Mouse (Mus musculus) thymus, adult 18-20 months (tissue): ENCODE measurements around the gene Apc2.

Experiments
- DNase-seq, 2 experiments: peaks; one replicate each; pipeline ENCODE4 v3.0.0; 2022; ENCODE audit warnings: mixed read lengths in 2 of 2

Gene Apc2

DNA sequence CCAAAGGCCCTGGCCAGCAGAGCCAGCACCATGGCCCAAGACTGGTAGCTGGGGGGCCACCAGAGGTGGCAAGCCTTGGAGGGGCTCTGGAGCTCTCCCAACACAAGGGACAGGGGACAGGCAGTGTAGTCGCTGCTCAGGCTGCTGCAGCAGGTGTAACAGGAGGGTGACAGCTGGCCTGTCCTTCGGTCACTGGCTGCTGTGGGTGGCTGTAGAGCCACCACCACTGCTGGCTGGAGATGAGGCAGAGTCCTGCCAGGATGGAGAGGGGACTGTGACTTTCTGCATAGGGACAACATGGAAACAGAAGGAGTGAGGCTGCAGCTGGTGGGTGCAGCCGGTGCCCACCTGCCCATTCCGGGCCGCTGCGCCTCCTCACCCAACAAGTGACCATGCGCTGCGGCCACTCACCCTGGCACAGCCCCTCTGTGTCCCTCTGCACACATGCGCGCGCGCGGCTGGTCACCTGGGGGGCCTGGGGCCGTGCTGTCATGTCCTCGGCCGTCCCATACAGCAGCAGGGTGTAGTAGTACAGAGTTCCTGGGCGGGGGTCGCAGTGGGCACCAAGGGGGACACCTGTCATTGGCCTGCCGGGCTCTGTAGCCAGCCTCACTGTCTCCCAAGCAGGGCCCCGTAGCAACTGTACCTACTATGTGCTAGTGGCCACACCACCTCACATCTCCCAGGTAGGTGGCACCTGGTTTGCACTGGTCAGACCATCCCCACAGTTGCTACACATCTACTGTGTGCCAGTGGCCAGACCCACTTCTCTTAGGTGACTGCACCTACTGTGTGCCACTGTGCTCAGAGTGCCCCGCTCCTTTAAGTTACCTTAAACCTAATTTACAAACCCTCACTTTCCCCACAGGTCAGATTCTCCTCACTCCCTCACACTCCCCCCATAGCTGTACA lies 26.1 kb downstream of the Apc2 start:
- DNase-seq = no peak

DNA sequence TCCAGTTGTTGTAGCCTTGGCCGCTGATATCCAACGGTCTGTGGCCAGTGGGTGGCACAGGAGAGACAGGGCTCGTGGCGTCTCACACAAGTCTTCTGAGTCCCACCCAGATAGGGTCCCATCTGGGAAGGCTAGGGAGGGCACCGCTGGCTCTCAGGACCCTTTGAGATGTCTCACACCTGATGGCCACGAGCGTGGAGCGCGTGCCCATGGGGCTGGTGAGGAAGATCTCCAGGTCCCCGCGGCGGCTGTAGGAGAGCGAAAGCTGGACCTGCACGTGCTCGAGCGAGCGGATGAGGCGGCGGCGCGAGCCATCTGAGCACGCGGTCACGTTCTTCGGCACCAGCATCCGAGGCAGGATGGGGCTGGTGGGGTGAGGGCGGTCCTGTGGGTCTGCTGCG lies 27.0 kb downstream of the Apc2 start:
- no peak for DNase-seq

DNA sequence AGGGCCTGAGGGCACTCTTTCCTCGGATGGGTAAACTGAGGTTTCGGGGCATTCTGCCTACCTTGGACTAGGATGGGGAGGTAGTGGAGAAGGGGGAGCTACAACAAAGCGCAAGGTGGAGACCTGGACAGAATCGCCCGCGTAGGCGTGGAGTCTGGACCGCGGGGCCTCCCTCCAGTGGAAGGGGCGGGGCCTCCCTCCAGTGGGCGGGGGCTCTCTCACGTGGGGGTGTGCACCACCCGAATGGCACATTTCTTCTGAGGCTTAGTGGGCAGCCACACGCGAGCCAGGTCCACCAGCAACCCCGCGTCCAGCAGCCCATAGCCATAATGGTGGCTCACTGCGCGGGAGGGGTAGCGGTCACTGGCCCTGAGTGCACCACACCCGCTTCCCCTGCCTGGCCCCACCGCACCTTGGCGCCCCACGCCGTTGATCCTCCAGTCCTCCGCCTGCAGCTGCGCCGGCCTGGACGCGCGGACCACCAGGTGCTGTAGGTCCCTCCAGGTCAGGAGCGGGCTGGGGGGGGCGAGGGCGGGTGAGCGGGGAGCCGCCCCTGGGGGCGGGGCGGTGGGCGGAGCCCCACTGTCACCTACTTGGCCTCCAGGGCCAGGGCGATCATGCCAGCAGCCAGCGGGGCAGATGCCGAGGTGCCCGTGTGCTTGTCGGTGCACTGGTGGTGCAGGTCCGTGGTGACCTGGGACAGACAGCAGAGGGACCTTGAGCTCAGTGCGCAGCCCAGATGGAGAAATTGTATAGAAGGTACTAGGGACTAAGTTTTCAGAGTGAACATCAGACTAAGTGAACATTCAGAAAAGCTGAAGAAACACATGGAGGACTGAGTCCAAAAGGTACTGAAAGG lies 27.7 kb downstream of the Apc2 start:
- peak; percentile 42 to 57 for DNase-seq

DNA sequence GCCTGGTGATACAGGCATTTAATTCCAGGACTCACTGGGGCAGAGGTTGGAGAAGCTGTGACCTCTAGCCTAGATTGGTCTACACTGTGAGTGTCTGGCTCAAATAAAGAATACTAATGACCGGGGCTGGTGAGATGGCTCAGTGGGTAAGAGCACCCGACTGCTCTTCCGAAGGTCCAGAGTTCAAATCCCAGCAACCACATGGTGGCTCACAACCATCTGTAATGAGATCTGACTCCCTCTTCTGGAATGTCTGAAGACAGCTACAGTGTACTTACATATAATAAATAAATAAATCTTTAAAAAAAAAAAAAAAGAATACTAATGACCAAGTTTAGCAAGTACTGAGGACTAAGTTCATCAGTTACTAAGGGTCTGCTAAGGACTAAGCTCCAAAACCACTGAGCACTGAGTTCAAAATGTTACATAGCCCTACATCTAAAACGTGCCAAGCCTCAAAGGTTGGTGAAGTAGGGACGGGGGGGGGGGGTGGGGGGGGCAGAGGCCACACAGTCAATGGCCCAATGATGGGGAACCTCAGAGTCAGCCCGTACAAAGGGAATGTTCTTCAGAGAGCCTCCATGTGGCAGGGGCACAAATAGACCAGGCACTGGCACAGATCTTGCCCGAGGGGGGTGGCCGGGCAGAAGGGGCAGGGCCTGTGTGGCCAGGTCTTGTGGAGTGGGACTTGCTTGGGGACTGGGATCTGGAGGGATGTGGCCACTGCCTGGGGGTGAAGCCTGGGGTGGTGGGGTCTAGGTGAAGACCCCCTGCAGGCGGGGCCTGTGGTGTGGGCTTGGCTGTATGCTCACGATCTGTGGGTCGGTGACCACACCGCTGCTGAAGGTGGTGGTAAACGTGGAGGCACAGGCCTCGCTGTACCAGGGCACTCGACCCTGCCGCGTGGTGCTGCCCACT lies 28.6 kb downstream of the Apc2 start:
- no peak for DNase-seq

DNA sequence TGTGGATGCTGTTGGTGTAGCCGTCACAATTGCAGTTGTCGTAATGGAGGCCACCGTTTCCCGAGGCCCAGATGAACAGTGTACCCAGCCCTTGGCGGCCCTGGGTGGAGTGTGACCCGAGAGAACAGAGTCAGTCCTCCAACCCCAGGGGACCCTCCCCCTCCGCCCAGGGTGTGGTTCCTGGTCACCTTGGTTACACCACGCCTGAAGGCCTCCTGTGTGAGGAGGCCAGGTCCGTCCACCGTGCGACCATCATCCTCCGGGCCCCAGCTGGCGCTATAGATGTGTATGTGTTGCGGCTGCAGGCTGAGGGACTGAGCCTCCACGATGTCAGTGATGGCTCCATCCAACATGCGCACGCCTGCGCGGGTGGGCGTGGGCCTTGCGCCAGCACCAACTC lies 29.3 kb downstream of the Apc2 start:
- DNase-seq = no peak

DNA sequence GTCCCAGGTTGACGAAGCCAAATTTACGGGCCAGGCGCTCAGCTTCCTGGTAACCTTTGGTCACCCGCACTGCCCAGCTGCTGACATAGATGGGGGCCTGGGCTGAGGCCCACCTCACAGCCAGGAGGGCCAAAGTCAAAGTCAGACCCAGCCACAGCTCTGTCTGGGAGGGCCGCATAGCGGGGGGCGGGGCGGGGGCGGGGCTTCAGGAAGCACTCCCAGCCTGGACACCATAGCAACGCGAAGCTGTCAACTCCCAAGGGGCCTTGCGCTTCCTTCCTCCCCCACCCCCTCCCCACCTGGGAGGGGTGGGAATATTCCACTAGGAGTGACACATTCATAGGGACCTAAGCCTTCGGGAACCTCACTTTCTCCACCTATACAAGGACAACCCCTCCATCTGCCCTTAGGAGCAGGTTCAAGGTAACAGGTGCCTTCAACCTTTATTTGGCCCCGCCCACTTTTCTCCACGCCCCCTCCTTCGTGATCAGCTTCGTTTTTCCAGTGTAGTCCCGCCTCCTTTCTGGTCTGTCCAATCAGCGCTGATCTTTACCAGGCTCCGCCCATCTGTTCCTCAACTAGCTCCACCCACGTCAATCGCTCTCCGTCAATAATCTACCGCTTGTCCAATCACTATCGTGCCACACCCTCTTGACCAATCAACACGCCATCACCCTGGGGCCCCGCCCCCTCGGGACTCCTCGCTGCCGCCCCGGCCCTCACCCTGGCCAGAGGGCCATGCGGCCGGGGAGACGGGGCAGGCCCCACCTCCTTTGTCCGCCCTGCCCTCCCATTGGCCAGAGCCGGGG lies 33.7 kb downstream of the Apc2 start, which contains the start of the genes Pcsk4 and Reep6:
TSS of gene Pcsk4 (minus strand) at position 226 of the 809 bp plus-strand sequence.
TSS of gene Reep6 (plus strand) at position 681 of the 809 bp plus-strand sequence.
- peak; percentile 68 to 75 for DNase-seq

DNA sequence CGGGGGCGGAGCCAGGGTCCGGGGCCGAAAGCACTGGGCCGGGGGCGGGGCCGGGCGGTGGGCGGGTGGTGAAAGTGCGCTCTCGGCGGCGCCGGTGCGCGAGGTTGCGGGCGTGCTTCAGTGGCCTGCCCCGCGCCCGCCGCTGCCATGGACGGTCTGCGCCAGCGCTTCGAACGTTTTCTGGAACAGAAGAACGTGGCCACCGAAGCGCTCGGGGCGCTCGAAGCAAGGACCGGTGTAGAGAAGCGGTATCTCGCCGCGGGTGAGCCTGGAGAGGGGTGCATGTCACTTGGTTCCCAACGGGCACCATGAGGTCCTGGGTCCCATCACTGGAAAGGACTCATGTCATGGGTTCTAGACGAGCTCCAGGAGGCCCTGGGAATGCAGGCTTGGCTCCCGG lies 34.3 kb downstream of the Apc2 start:
- DNase-seq = no peak

DNA sequence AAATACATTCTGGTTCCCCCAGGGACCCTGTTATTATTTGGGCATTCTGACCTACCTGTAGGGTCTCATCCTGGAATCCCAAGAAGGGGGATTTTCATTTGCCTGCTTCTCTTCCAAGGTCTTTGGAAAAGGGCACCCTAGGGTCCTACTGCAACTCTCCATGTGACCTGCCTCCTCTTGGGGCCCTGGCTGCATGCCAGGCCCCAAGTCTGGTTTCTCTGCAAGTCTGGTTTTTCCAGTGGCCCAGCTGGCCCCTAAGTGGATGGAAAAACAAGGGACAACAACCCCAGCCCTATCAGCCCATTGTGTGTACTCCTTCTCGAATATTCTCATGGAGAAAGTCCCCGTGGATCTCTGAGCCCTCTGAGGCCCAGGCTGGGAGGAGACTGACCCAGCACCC lies 35.1 kb downstream of the Apc2 start:
- DNase-seq = no peak

DNA sequence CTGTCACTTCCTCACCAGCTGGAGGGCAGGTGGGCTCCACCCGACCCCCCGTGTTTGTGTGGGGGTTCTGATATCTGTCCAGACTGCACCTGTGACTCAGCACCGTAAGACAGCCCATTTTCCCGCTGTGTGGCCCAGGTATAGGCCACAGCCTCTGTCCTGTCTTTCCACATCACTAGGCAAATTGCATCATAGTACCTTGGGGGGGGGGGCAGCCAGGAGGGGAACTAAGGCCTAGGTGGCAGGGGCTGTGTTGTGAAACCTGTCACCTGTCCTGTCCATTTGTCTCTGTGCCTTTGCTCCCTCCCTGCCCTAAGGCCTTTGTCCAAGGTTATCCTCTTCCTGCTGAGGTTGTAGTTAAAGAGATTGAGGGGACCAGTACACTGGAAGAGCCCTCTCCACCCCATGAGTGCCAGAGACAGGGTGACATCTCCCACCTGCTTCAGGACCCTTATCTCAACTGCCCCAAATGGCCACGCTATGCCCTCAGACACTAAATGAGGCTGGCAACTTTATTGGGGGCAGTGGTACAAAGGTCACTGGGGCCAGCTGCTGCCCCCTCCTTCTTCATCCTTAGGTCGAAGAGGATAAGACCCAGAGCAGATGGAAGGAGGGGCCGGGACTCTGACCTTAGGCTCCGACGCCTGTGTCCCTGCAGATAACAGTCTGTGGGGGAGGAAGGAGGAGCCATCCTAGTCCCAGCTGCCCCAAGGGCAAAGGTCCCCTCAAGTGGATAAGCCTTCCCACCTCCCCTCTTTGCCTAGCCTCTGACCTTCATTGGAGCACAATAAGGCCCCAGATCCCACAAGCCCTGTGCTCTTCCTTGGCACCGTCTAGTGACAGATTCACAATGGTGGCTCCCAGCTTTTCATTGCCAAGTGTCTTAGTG lies 36.1 kb downstream of the Apc2 start:
- DNase-seq = no peak

DNA sequence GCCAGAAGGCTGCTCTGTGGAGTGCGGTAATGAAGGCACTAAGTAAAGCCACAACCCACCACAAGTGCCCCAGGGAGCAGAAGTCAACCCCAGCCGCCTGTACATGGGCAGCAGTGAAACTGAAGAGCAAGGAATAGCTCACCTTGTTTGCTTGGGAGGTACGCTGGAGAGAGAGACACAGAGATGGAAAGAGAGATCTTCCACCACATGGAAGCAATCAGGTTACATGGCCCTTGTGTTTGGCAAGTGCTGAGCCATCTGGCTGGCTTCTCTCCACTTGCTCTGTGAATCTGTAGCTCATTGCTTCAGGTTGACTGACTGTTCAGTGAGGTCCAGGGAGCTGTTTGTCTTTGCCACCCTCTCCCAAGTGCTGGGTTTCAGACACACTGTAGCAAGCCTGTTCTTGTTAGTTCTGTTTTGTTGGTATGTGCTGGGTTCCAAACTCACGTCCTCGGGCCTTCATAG lies 36.8 kb downstream of the Apc2 start:
- DNase-seq = no peak

DNA sequence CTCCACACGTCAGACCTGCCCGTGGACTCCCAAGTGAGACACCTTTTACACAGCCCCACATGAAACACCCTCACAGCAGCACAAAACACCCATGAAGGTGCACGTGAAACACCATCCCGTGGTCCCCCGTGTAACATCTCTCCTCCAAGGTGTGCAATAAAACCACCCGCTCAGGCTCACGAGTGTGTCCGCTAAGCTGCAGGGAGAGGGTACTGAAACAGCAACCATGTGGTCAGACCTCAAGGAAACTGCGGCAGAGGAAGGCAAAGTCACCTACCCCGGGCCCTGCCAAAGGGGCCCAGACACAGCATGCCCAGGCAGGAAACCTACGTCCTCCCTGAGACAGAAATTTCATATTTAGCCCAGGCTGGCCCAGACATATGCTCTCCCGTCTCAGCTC lies 40.5 kb downstream of the Apc2 start:
- DNase-seq = no peak

DNA sequence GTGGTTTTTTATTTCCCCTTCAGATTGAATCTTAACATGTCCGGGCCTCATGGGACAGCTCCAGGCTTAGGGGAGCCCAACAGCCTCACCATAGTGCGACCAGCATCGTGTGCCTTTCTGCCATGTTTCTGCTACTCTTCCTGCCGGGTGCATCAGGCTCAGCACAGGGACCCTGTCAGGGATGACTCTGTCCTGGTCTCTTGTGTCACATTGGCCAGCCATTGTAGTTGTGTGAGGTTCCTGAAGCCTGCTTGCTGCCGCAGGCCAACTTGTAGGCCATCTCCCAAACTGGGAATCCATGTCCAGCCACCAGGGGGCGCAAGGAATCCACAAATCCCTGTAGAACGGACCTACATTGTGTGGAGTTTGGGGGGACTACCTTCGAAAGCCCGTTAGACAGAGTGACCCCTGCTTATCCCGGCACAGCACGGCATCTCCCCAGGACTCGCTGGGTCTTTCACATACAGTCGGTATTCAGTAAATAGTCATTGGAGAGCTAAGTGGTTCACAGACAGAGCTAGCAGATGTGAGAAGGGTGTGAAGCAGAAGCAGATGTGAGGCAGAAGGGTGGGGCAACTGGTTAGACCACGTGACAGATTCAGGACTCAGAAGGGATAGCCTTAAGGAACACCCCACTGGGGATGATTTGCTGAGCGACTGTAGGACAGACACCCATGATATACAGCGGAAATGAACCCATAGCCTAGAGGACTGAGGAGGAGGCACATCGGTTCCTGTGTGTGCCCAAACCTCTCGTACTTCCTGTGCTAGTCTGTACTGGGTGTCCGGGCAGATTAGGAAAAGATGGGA lies 44.4 kb downstream of the Apc2 start:
- peak; percentile 50 to 52 for DNase-seq

DNA sequence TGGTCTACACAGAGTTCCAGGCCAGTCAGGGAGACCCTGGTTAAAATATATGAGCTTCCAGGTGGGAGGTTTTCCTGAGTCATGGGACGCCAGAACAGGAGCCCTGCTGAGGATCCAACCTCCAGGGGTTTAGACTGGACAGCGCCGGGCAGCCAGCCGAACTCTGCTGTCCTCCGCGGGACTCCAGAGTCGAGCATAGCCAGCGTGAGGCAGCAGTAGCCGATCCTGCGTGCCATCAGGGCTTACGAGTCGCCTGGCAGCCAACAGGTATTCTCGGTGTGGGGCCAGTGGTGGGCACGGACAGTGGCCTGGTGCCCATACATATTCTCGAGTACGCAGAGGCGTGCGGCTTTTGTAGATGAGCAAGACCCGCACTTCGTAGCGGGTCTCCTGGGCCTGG lies 45.2 kb downstream of the Apc2 start:
- DNase-seq = no peak

DNA sequence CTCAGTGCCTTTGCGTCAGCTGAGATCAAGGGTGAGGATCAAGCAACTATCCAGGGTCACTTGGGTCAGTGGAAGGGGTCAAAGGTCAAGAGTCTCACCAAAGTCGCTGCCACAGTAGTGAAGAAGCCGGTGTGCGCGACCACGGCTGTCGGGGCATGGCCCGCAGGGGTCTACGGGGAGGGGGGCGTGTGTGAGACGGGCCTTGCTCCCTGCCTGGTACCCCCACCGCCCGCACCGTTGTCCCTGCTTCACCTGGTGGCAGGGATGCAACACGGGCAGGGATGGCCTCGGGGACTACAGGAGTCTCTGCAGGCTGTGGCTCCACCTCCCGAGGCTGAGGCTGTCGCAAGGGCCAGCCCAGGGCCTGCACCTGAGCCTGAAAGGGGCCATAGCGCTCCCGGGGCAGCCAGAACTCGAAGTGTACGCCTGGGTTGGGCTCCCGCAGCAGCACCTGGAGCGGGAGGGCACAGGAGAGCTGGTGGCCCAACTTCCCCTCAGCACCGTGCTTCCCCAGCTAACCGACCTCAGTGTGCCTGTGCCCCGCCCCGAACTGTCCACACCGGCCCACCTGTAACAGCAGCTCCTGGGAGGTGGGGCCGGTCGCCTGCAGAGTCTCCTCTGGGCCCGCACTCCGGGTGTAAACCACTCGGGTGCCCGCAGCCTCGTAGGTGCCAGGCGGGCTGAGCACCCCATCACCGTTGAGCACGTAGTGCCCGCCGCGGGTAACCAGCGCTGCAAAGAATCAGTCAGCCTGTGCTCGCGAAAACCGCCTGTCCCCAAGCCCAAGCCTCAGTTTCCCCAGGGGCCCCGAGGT lies 45.9 kb downstream of the Apc2 start:
- DNase-seq = no peak

DNA sequence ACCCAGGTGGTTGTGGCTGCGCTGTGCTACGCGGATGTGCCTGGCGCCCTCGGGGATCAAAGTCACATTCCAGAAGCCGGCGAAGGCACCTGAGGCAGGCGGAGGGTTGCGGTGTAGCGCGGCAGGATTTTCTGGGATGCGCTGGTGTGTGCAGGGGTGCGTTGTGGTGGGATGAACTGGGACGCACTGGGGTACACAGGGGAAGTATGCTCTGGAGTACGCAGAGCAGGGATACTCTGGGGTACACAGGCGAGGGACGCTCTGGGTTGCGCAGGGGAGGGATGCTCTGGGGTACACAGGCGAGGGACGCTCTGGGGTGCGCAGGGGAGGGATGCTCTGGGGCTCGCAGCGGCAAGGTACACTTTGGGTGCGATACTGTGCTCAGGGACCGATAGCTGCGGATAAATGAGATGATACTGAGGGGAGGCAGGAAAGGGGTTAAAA lies 46.5 kb downstream of the Apc2 start:
- DNase-seq = no peak

DNA sequence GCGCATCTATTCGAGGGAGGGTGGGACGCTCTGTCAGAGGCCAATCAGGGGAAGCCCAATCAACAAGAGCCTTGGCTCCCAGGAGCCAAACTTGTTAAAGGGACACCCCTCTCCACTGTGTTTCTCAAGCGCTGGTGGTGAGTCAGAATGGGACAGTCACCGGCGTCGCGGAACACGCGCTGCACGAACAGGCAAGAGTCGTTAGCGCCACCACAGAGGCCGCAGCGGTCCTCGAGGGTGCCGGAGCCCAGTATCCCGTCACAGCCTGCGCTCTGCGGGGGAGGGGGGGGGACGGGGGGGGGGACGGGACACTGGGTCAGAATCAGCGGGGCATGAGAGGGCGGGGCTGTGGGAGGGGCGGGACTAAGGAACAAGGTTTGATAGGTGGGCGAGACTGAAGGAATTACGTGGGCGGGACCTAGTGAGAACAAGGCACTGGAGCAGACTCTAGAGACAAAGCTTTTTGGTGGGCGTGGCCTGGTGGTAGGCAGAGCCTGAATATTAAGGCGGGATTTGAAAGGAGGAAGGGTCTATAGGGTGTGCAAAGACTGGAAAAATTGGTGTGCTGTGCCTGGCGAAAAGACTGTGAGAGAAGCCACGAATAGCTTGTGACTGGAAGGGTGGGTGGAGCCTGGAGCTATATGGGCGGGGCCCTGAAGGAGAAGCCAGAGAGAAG lies 47.1 kb downstream of the Apc2 start:
- no peak for DNase-seq

DNA sequence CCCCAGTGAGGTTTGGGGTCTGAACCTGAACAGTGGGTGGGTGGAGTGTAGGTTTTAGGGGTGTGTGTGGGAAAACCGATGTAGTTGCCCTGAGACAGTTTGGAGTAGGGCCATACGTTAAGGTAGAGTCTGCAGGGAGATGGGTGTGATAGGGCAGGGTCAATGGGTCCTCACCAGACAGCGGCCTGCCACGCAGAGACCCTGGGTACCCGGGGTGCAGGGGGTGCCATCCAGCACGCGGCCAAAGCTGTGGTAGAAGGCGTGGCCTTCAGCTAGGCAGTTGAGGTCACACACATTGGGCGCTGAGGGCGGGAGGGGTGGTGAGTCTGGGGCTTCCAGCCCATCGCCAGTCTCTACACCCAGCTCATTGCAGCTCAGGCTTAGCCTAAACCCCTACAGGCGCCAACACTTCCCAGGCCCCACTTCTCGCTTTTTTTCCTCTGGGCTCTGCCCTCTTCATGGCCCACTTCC lies 47.7 kb downstream of the Apc2 start:
- DNase-seq = no peak

DNA sequence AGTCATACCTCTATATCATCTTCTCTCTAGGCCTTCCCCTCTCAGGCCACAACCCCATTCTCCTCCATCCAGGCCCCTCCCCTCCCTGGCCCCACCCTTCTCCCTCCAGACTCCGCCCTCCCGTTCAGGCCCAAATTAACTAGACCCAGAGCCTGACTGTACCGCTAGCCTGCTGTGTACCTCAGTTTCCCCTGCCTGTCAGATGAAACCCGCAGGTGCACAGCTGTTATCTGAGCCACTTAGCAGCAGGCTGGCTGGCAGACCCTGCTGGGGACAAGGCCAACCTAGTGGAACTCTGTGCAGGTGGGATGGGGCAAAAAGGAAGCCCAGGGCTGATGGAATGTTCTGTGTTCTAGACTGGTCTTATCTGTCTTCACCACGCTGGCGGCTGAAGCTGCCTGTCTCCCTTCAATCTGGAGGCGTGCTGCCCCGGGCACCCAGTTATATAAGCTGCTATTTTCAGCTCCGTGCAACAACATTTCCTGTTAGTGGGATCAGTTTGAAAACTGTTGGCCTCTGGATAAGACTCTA lies 48.4 kb downstream of the Apc2 start:
- no peak for DNase-seq
